Mouse (Mus musculus) C2C12 (cell line): ENCODE results near the gene Actr5. TPM values are rescaled to one million over a fixed set of nuclear protein-coding genes. Genes with fewer than 3 reads are reported as not detected.

Experiments used
- H3K27me3 ChIP-seq: one replicate; pipeline ENCODE4 v1.6.1; 2011; ENCODE audit not compliant: control insufficient read depth, insufficient read depth, insufficient read length
- H3K36me3 ChIP-seq: one replicate; pipeline ENCODE4 v1.6.1; 2011; ENCODE audit not compliant: control insufficient read depth, insufficient read depth
- H3K4me3 ChIP-seq: one replicate; pipeline ENCODE4 v1.5.1; 2011; ENCODE audit warnings: mild to moderate bottlenecking, control low read depth; ENCODE audit not compliant: poor library complexity, insufficient read depth, severe bottlenecking
- H3K79me2 ChIP-seq: one replicate; pipeline ENCODE4 v1.6.1; 2011; ENCODE audit not compliant: control insufficient read depth, insufficient read depth
- H3K79me3 ChIP-seq: one replicate; pipeline ENCODE4 v1.6.1; 2011; ENCODE audit warnings: low read depth, control low read depth
- H3ac ChIP-seq: one replicate; pipeline ENCODE3; 2011; ENCODE audit warnings: low read depth; ENCODE audit not compliant: control insufficient read depth, insufficient read length
- CEBPB ChIP-seq: IDR thresholded peaks from one replicate; pipeline ENCODE4 v1.6.1; 2011; ENCODE audit warnings: low read depth, mild to moderate bottlenecking, control low read depth, moderate library complexity
- CTCF ChIP-seq: IDR thresholded peaks from one replicate; pipeline ENCODE4 v1.5.1; 2011; ENCODE audit not compliant: control insufficient read depth, insufficient read depth, insufficient read length
- FOSL1 ChIP-seq: IDR thresholded peaks from one replicate; pipeline ENCODE4 v1.8.0; 2011; ENCODE audit warnings: mild to moderate bottlenecking, low read length; ENCODE audit not compliant: poor library complexity, insufficient read depth, severe bottlenecking
- MAX ChIP-seq: IDR thresholded peaks from one replicate; pipeline ENCODE4 v1.6.1; 2011; ENCODE audit warnings: mild to moderate bottlenecking, control low read depth
- MYOD1 ChIP-seq: IDR thresholded peaks from one replicate; pipeline ENCODE4 v1.6.1; 2011; ENCODE audit warnings: low read depth; ENCODE audit not compliant: control insufficient read depth, insufficient read length
- MYOG ChIP-seq: IDR thresholded peaks from one replicate; pipeline ENCODE4 v1.6.1; 2011; ENCODE audit not compliant: control insufficient read depth, insufficient read length; ENCODE audit errors: extremely low read depth
- USF1 ChIP-seq: IDR thresholded peaks from one replicate; pipeline ENCODE4 v1.6.1; 2011; ENCODE audit warnings: low read depth, mild to moderate bottlenecking, control low read depth, moderate library complexity
- polyA plus RNA-seq: library from polyadenylated mRNA; unstranded; fragments of >200 nt; fragmentation: generic; extraction: Trizol; gene quantifications from one replicate; pipeline ENCODE4 v1.2.1, GENCODE M21; 2012; ENCODE audit warnings: missing spikeins

Actr5 gene
- polyA plus RNA-seq, 1 experiment: 8.7 TPM

DNA sequence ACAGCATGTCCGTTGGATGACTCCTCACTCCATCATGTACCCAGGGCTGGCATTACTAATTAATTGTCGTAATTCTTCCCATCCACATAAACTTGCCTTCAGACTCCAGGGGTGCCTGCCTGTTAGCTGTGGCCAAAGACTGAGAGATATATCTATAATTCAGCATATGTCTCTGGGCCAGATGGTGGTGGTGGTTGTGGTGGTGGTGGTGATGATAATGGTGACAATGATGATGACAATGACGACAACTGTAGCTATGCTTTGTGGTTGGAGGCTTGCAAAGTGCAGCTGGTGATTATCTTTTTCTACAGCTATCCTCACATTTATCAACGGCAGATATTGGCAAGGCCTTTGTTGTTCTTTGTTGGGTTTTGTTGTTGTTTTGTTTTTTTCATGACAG, 31.3 kb upstream of the Actr5 start:
- Histone ChIP-seq H3ac (no peak overlapping the region), H3K4me3 (no peak overlapping the region), H3K27me3 (peaks cover 6% of the 10 kb centered on the region), H3K36me3 (no peaks in the 10 kb centered on the region), H3K79me2 (no peaks in the 10 kb centered on the region), H3K79me3 (no peaks in the 10 kb centered on the region)
- no peak for TF ChIP-seq MYOD1
- TF ChIP-seq CTCF: no peak
- TF ChIP-seq USF1: no peak
- TF ChIP-seq FOSL1: no peak
- no peak for TF ChIP-seq MAX
- TF ChIP-seq CEBPB: no peak
- TF ChIP-seq MYOG: no peak

DNA sequence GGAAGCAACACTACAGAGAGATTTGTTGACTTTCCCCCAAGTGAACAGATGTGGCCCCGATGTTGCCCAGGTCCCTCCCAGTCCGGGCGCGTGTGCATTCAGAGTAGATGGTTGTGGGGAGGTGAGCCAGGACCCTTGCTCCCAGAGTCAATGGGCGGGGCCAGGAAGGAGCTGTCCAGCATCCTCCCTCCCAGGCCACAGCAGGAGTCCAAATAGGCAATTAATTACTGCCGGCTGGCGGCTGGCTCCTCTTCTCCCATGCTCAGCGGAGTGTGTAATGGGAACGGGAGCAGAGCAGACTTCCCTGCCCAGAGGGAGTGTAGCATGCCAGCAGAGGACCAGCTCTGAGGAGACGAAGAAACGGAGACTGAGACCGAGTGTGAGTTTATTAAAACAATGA, 29.6 kb upstream of the Actr5 start:
- Histone ChIP-seq H3K27me3 (peaks cover 9% of the 10 kb centered on the region), H3K79me3 (no peaks in the 10 kb centered on the region), H3K79me2 (no peaks in the 10 kb centered on the region), H3K36me3 (no peaks in the 10 kb centered on the region), H3K4me3 (no peak overlapping the region), H3ac (no peak overlapping the region)
- TF ChIP-seq CEBPB (no peak), MAX (no peak), MYOD1 (no peak), MYOG (no peak), FOSL1 (no peak)

DNA sequence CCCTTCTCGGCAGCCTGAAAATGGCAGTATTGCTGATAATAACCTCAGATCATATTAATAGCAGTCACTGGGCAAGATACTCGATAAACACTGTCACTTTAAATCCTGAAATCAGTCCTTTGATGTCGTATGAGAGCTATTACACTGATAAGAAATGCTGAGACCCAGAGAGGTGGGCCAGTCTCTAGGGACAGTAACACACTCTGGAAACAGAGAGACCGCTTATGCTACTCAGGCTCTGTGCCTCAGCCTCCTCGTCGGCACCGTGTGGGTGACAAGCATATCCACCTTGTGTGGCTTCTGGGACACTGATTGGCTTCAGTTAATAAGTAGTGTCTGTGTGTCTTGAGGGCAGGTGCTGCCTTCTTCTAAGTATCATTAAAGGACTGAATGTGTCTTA, 29.1 kb upstream of the Actr5 start:
- no peak overlapping the region for H3ac ChIP-seq
- H3K79me2 ChIP-seq: no peaks in the 10 kb centered on the region
- no peaks in the 10 kb centered on the region for H3K79me3 ChIP-seq
- TF ChIP-seq CTCF (no peak), MYOD1 (no peak), MYOG (no peak), CEBPB (no peak), FOSL1 (no peak), USF1 (no peak), MAX (no peak)
- no peaks in the 10 kb centered on the region for H3K36me3 ChIP-seq
- no peak overlapping the region for H3K4me3 ChIP-seq
- H3K27me3 ChIP-seq: peaks cover 7% of the 10 kb centered on the region

DNA sequence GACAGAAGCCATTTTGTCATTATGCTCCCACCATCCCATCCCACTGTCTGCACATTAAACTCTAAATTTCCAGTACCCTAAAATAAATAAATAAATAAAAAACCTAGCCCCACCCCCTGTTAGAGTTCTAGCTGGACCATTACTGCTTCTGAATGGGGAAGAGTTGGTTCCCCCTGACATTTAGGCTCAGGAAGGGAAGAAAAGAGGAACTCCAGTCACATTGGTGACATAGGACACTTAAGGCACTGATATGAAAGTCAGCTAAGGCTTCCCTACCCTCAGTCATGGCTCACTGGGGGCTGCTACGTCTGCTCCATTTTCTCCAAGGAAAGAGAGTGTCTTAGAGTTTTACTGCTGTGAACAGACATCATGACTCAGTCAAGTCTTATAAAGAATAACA, 27.9 kb upstream of the Actr5 start:
- H3K4me3 ChIP-seq: no peak overlapping the region
- peaks cover 14% of the 10 kb centered on the region for H3K27me3 ChIP-seq
- H3K79me3 ChIP-seq: no peaks in the 10 kb centered on the region
- no peaks in the 10 kb centered on the region for H3K79me2 ChIP-seq
- H3ac ChIP-seq: no peak overlapping the region
- TF ChIP-seq MYOG: no peak
- TF ChIP-seq CTCF: no peak
- no peak for TF ChIP-seq FOSL1
- TF ChIP-seq MAX: no peak
- TF ChIP-seq MYOD1: no peak
- no peak for TF ChIP-seq CEBPB
- TF ChIP-seq USF1: no peak
- H3K36me3 ChIP-seq: no peaks in the 10 kb centered on the region

DNA sequence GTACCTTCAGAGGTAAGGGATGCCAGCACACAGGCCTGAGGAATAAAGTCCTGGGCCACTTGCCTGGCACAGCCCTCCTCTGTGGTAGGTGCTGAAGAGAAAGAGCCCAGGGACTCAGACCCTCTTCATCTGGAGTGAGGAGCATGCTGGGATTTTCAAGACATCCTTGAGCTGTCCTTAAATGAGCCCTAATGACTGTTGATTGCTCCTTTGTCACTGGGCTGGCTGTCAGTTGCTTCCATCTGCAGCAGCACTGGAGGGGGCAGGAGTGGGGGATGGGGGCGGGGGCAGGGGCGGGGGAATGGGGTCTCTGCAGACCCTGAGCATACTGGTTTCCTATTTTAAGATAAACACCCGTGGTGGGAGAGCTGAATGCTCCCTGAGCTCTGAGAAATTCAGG, 24.2 kb upstream of the Actr5 start:
- Histone ChIP-seq H3K79me3 (no peaks in the 10 kb centered on the region), H3K79me2 (no peaks in the 10 kb centered on the region), H3ac (no peak overlapping the region), H3K36me3 (no peaks in the 10 kb centered on the region), H3K27me3 (peaks cover 31% of the 10 kb centered on the region), H3K4me3 (no peak overlapping the region)
- TF ChIP-seq FOSL1 (no peak), MYOG (no peak), USF1 (no peak), CEBPB (no peak), MAX (no peak), MYOD1 (no peak), CTCF (no peak)

DNA sequence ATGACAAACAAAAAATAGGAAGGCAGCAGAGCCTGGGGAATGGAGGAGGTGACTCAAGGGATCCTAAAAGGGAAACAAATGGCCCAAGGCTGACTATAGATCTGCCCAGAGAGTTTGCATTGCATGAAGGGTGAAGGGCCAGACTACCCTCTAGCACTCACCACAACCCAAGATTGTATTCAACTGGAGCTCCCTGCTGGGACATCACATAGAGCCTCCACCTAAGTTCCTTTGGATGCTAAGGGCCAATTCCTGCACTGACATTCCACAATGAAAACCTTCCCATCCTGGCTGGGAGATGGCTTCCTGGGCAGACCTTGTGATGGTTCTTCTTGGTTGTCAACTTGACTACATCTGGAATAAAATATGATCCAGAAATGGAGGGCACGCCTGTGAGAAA, 23.4 kb upstream of the Actr5 start:
- no peak overlapping the region for H3K4me3 ChIP-seq
- H3K36me3 ChIP-seq: no peaks in the 10 kb centered on the region
- TF ChIP-seq CEBPB (no peak), MAX (no peak), USF1 (no peak), CTCF (no peak), FOSL1 (no peak), MYOG (no peak), MYOD1 (no peak)
- H3K79me3 ChIP-seq: no peaks in the 10 kb centered on the region
- H3ac ChIP-seq: no peak overlapping the region
- no peaks in the 10 kb centered on the region for H3K79me2 ChIP-seq
- H3K27me3 ChIP-seq: peaks cover 35% of the 10 kb centered on the region
